Mouse (Mus musculus) E14TG2a.4 (cell line): ENCODE results near the gene Spats2.

Source experiments
- CTCF ChIP-seq: conservative IDR thresholded peaks from 2 replicates; pipeline ENCODE4 v1.5.1; 2014; ENCODE audit warnings: low read length
- POU5F1 ChIP-seq: IDR thresholded peaks from 2 replicates; pipeline ENCODE4 v1.6.1; 2014; ENCODE audit warnings: low read length, borderline replicate concordance

GRCm38 (mm10) chr15:99107866-99108265 is 17.9 kb upstream of the Spats2 start:
- TF ChIP-seq POU5F1 (no peak), CTCF (no peak)
